Mouse (Mus musculus) heart, embryonic 10.5 days (tissue): ENCODE measurements around the gene Polh. TPM values are rescaled to one million over a fixed set of nuclear protein-coding genes. Genes with fewer than 3 reads are reported as not detected.

Source experiments
- DNase-seq: peaks from one replicate; pipeline ENCODE4 v3.0.0-alpha.2; 2017; ENCODE audit warnings: low spot score
- H3K27ac ChIP-seq: fragments of 300-500 bp; sonication (generic); 2 replicates; pipeline ENCODE4 v1.5.1; 2016; ENCODE audit warnings: mild to moderate bottlenecking
- H3K27me3 ChIP-seq: fragments of 300-500 bp; sonication (generic); 2 replicates; pipeline ENCODE4 v1.6.1; 2016; ENCODE audit warnings: mild to moderate bottlenecking; ENCODE audit not compliant: poor library complexity, insufficient read depth, severe bottlenecking
- H3K36me3 ChIP-seq: fragments of 300-500 bp; sonication (generic); 2 replicates; pipeline ENCODE4 v1.6.1; 2016; ENCODE audit warnings: mild to moderate bottlenecking, moderate library complexity
- H3K4me1 ChIP-seq: fragments of 300-500 bp; sonication (generic); 2 replicates; pipeline ENCODE4 v1.6.1; 2016; ENCODE audit warnings: mild to moderate bottlenecking
- H3K4me3 ChIP-seq: fragments of 300-500 bp; sonication (generic); 2 replicates; pipeline ENCODE4 v1.5.1; 2016; ENCODE audit warnings: mild to moderate bottlenecking, moderate library complexity
- H3K9me3 ChIP-seq: fragments of 300-500 bp; sonication (generic); 2 replicates; pipeline ENCODE4 v1.6.1; 2016; ENCODE audit warnings: mild to moderate bottlenecking, moderate library complexity
- WGBS: fragments of 180-500 bp; shearing (Covaris S2); methylation state at CpG from one replicate; pipeline ENCODE4 v1.1.7; 2016; 5-methylcytosine and 5-hydroxymethylcytosine counted together
- polyA plus RNA-seq: library from polyadenylated mRNA; unstranded; fragments of >200 nt; fragmentation: Nextera tagmentation; extraction: Ambion mirVana; gene quantifications from 2 replicates; pipeline ENCODE4 v1.2.1, GENCODE M21; 2016

The Polh gene
- polyA plus RNA-seq, 1 experiment from 2014 or later, result 8.3 TPM

DNA sequence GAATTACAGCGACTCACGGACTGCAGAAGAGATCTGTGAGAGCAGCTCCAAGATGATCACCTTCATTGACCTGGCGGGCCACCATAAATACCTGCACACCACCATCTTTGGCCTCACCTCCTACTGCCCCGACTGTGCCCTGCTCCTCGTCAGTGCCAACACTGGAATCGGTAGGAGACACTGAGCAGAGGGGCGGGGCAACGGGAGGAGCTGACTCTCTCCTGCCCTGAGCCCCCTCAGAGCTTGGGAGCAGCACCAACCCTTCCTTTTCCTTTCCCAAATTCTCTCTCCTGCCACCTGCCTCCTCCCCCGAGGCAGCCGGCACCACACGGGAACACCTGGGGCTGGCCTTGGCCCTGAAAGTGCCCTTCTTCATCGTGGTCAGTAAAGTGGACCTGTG is 37.0 kb downstream of the Polh start:
- Histone ChIP-seq H3K27me3 (no peaks in the 10 kb centered on the region), H3K36me3 (peaks cover 74% of the 10 kb centered on the region), H3K27ac (0 out of 2 replicates have a peak overlapping the region, but pooled peaks have one; percentile 30), H3K4me1 (peaks cover 32% of the 10 kb centered on the region), H3K9me3 (no peaks in the 10 kb centered on the region), H3K4me3 (no peak overlapping the region)
- 94% methylated on average over 12 of the region's 12 CpGs for WGBS
- DNase-seq, result no peak

DNA sequence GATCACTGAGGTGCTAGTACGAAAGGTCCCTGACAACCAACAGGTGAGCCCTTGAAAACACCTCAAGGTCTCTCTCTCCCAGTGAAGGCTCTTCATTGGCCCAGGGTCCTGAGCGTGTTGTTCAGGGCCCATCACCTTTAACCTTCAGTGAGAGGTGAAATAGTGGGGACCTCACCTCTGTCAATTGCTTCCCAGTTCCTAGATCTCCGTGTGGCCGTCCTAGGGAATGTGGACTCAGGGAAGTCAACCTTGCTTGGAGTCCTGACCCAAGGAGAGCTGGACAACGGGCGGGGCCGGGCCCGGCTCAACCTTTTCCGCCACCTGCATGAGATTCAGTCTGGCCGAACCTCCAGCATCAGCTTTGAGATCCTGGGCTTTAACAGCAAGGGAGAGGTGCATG is 37.7 kb downstream of the Polh start:
- WGBS, result 93% methylated on average over 10 of the region's 10 CpGs

DNA sequence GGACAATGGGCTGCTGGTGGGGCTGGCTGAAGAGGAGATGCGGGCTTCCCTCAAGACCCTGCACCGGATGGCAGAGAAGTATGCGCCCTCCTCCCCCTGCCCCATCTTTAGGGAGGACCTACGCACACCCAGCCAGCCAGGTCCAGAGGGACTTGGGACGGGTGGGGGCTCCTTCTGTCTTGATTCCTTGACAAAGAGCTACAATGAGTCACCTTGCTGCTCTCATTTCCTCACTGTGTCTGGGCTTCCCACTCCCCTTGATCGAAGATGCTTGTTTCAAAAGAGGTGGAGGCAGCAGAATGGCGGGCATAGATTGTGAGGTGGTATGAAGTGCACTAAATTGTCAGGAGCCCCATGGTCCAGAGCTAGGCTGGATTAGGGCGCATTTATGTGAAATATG is 38.1 kb downstream of the Polh start:
- no peak overlapping the region for H3K27ac ChIP-seq
- H3K9me3 ChIP-seq, result no peaks in the 10 kb centered on the region
- peaks cover 41% of the 10 kb centered on the region for H3K4me1 ChIP-seq
- peaks cover 63% of the 10 kb centered on the region for H3K36me3 ChIP-seq
- DNase-seq, result no peak
- H3K4me3 ChIP-seq, result no peak overlapping the region
- H3K27me3 ChIP-seq, result no peaks in the 10 kb centered on the region
- WGBS, result 91% methylated on average over 8 of the region's 8 CpGs

More for the DNA sequence above, 37.7 kb downstream of the Polh start:
- Histone ChIP-seq H3K4me3 (no peak overlapping the region), H3K27me3 (no peaks in the 10 kb centered on the region), H3K36me3 (peaks cover 68% of the 10 kb centered on the region), H3K4me1 (peaks cover 36% of the 10 kb centered on the region), H3K9me3 (no peaks in the 10 kb centered on the region), H3K27ac (no peak overlapping the region)
- no peak for DNase-seq

DNA sequence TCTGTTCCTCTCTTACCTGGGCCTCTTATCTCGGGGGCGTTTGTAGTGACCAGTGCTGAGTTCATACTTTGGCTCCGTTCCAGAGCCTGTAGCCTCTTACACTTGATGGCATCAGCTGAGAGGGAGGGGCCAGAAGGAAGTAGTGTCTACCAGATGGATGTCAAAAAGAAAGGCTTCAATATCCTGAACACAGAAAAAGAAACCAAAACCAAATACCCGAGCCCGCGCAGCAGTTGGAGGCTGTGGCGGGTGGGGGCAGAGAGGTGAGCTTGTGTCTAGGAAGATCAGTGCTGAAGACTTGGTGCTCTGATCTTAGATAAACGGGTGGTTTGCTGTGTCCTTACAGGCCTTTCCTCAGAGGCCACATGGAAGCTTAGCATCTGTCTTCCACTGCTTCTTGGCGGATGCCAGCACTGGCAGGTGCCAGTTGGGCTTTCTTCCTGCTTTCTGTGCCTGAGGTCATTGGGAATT is 39.5 kb downstream of the Polh start:
- peaks cover 38% of the 10 kb centered on the region for H3K4me1 ChIP-seq
- H3K4me3 ChIP-seq, result no peak overlapping the region
- H3K36me3 ChIP-seq, result peaks cover 50% of the 10 kb centered on the region
- H3K27me3 ChIP-seq, result no peaks in the 10 kb centered on the region
- H3K9me3 ChIP-seq, result no peaks in the 10 kb centered on the region
- WGBS, result 76% methylated on average over 9 of the region's 9 CpGs
- H3K27ac ChIP-seq, result no peak overlapping the region
- no peak for DNase-seq

DNA sequence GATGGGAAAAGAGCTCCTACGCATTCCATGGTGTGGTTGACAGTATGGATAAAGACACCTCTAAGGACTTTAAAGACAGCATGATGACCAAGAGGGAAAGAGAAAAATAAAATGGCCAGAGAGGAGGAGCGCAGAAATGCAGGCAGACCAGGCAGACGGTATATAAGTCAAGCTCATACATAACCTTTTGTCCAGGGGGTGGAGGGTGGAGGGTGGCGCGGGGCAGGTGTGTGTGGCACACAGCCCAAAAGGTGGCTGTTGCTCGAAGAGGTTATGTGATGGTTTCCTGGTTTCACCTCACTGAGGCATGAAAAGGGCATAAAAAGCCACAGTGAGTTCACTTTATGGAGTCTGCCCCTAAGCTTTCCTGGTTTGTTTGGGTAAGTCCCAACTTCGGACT is 39.9 kb downstream of the Polh start:
- Histone ChIP-seq H3K27me3 (no peaks in the 10 kb centered on the region), H3K36me3 (peaks cover 45% of the 10 kb centered on the region), H3K9me3 (no peaks in the 10 kb centered on the region), H3K4me1 (peaks cover 38% of the 10 kb centered on the region), H3K27ac (no peak overlapping the region), H3K4me3 (0 out of 2 replicates have a peak overlapping the region, but pooled peaks have one; percentile 95)
- DNase-seq, result no peak
- 87% methylated on average over 7 of the region's 7 CpGs for WGBS

DNA sequence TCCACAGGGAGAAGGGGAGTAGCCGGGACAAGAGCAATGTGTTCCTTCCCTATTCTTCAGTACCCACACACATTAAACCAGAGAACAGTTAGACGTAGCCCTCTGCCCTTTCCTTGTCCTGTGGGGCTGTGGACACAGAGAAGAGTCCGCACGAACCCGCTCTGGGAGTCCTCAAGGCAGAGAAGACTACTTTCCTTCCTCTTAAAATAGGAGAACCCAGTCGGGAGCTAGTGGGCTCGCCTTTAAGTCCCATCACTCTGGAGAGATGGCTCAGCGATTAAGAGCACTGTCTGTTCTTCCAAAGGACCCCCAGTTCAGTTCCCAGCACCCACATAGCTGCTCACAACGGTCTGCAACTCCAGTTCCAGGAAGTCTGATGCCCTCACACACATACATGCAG is 40.7 kb downstream of the Polh start:
- Histone ChIP-seq H3K27me3 (no peaks in the 10 kb centered on the region), H3K9me3 (no peaks in the 10 kb centered on the region), H3K4me1 (peaks cover 41% of the 10 kb centered on the region), H3K36me3 (peaks cover 37% of the 10 kb centered on the region), H3K4me3 (peak overlapping the region; percentile 95), H3K27ac (peak overlapping the region; percentile 96)
- WGBS, result 49% methylated on average over 9 of the region's 9 CpGs
- DNase-seq, result no peak

DNA sequence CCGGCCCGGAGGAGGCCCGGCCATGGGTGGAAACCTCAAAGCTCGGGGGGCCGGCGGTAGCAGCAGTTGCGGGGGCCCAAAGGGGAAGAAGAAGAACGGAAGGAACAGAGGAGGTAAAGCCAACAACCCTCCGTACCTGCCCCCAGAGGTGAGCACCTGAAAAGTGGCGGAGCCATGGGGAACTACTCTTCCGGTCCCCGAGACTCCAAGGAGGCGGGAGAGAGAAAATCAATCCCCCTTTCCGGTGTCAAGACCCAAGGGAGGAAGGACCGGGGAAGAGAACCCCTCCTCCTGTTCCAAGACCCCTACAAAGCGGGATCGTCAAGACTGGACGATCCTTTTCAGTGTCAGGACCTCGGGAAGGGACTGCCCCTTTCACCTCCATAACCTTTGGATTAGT is 41.3 kb downstream of the Polh start:
- WGBS, result under 1% methylated on average over 19 of the region's 19 CpGs
- H3K9me3 ChIP-seq, result no peaks in the 10 kb centered on the region
- H3K4me1 ChIP-seq, result peaks cover 38% of the 10 kb centered on the region
- peak overlapping the region; percentile 95 for H3K4me3 ChIP-seq
- peaks cover 32% of the 10 kb centered on the region for H3K36me3 ChIP-seq
- H3K27ac ChIP-seq, result peak overlapping the region; percentile 96
- DNase-seq, result no peak
- no peaks in the 10 kb centered on the region for H3K27me3 ChIP-seq

DNA sequence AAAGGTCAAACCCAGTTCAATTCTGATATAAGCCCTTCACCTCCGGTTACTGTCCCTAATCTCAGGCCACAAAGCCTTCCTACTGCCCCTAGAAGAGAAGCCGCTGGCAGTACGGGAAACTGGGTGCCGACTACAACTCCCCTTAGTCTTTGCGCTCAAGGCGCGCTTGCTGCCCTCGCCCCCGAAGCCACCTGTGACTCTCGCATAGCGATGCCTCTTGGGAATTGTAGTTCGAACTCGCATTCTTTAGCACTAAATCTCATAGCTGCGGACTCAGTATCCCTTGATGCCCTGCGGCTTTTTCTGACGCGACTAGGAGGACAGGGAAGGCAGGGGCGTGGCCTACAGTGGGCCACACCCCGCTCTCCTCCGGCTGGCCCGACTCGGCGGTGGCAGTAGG is 41.8 kb downstream of the Polh start, which contains the start of gene Gtpbp2:
Gene Gtpbp2 (plus strand): TSS at position 347 of the 400 bp plus-strand sequence.
- Histone ChIP-seq H3K4me3 (peak within 1 kb of the TSS; percentile 95), H3K4me1 (peaks cover 38% of the 10 kb centered on the region), H3K9me3 (no peaks in the 10 kb centered on the region), H3K36me3 (peaks cover 27% of the 10 kb centered on the region), H3K27ac (peak within 1 kb of the TSS; percentile 96), H3K27me3 (no peaks in the 10 kb centered on the region)
- WGBS, result 0% methylated on average over 23 of the region's 23 CpGs
- peak; percentile 99 for DNase-seq

DNA sequence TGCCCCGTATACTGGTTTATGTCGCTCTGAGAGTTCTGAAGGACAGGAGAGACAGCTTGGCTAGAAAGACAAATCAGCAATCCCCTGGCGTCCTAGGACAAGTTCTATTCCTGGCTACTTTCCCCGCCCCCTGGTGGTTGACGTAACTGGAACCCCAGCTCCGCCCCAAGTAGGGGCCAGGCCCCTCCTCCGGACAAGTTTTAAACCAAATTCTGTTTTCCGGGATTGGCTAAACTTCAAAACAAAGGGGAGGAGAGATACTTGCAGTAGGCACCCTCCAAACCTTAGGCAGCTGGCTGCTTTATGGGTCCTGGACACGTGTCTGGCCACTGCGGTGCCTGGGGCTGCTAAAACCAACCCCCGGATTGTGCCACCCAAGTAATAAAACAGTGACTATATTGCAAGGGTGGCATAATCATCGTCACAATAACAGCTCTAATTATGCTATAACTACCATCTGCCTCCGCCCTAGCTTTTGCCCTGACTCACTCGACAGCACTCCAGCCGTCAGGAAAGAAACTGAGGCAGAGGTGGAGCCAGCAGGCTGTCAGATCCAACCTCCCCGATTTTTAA is 42.3 kb downstream of the Polh start:
- WGBS, result under 1% methylated on average over 16 of the region's 16 CpGs
- Histone ChIP-seq H3K4me1 (peaks cover 38% of the 10 kb centered on the region), H3K27ac (peak overlapping the region; percentile 96), H3K4me3 (peak overlapping the region; percentile 95), H3K36me3 (peaks cover 21% of the 10 kb centered on the region), H3K9me3 (no peaks in the 10 kb centered on the region), H3K27me3 (no peaks in the 10 kb centered on the region)
- DNase-seq, result peak; percentile 97

DNA sequence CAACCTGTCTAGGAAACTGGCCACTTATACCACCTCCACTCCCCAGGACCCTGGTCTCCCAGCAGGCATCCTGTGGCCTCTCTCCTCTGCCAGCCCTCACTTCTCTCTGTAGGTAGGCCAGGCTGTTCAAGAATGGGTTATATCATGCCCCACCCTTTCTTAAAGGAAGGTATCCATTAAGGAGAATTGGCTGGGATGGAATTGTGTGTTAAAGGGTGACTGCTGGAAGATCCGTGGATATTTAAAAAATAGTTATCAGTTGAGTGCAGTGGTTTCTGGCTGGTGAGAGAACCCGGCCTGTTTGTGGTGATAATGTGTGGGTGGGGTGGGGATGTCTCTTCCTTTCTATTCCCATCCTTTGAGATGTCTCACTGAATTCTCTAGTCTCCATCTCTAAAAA is 43.2 kb downstream of the Polh start:
- 26% methylated on average over 2 of the region's 2 CpGs for WGBS
- Histone ChIP-seq H3K27me3 (no peaks in the 10 kb centered on the region), H3K4me1 (peaks cover 38% of the 10 kb centered on the region), H3K4me3 (peak overlapping the region; percentile 95), H3K36me3 (peaks cover 12% of the 10 kb centered on the region), H3K27ac (peak overlapping the region; percentile 96), H3K9me3 (no peaks in the 10 kb centered on the region)
- no peak for DNase-seq

DNA sequence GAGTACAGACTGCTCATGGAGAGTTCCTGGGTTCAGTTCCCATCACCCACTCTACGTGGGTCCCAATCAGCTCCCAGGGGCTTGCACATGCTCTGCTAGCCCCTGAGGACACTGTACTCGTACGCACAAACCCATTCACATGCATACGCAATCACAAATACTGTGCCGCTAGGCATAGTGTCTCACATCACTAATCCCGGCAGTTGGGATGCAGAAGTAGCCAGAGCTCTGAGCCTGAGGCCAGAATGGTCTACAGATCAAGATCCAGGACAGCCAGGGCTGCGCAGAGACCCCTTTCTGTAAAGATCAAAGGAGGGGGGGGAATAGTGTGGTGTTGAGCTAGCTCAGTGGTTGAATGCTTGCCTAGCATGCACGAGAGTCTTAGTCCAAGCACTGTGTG is 45.3 kb downstream of the Polh start:
- 93% methylated on average over 8 of the region's 8 CpGs for WGBS

DNA sequence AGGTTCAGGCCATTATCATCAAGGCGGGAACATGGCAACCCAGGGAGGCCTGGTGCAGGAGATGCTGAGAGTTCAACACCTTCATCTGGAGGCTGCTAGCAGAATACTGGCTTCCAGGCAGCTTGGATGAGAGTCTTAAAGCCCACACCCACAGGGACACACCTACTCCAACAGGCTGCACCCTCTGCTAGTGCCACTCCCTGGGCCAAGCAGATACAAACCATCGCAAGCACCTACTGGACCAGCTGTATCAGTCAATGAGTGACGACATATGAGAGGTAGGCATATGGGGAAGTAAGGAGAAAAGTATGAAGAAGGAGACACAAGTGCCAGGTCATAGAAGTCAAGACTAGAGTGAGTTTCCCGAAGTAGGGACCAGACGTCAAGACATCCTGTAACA is 45.8 kb downstream of the Polh start:
- no peak overlapping the region for H3K4me3 ChIP-seq
- H3K9me3 ChIP-seq, result no peaks in the 10 kb centered on the region
- H3K36me3 ChIP-seq, result peaks cover 2% of the 10 kb centered on the region; the same call in 1 of the 2 replicates
- WGBS, result 75% methylated on average over 5 of the region's 5 CpGs
- DNase-seq, result no peak
- H3K27me3 ChIP-seq, result no peaks in the 10 kb centered on the region
- peaks cover 30% of the 10 kb centered on the region for H3K4me1 ChIP-seq
- H3K27ac ChIP-seq, result no peak overlapping the region; the same call in 1 of the 2 replicates

More for the DNA sequence above, 45.3 kb downstream of the Polh start:
- Histone ChIP-seq H3K9me3 (no peaks in the 10 kb centered on the region), H3K27ac (peak overlapping the region; percentile 31; the same call in 1 of the 2 replicates), H3K4me3 (no peak overlapping the region), H3K36me3 (no peaks in the 10 kb centered on the region), H3K4me1 (peaks cover 34% of the 10 kb centered on the region), H3K27me3 (no peaks in the 10 kb centered on the region)
- no peak for DNase-seq

DNA sequence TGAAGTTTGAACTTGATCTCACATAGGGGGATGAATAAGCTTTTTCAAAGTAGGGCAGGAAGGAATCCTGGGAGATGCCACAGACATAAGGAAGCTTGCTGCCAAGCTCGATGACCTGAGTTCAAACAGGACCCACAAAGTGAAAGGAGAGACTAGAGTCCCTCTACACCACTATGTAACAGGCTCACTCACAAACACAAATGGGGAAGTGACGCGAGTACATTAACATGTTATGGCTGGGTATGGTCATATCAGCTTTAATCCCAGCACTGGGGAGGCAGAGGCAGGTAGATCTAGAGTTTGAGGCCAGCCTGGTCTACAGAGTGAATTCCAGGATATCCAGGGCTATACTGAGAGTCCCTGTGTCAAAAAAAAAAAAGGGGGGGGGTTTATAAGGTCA is 48.1 kb downstream of the Polh start:
- no peaks in the 10 kb centered on the region for H3K9me3 ChIP-seq
- 93% methylated on average over 3 of the region's 3 CpGs for WGBS
- no peak for DNase-seq
- peaks cover 22% of the 10 kb centered on the region for H3K4me1 ChIP-seq
- no peaks in the 10 kb centered on the region for H3K27me3 ChIP-seq
- peaks cover 8% of the 10 kb centered on the region for H3K36me3 ChIP-seq
- H3K27ac ChIP-seq, result no peak overlapping the region
- no peak overlapping the region for H3K4me3 ChIP-seq
